Mouse (Mus musculus): ENCODE data around the gene Dennd1c. TPM values are rescaled to one million over a fixed set of nuclear protein-coding genes. Genes with fewer than 3 reads are reported as not detected.

Gene Dennd1c
- polyA plus RNA-seq, 1 experiment from 2014 or later: 6.4 TPM

- Histone ChIP-seq H3K4me1 (replicated peaks; ENCODE audit: control insufficient read depth, insufficient read depth, low read length) (no peaks in the 10 kb centered on the region), H3K9ac (ENCODE audit: low read length) (no peak overlapping the region), H3K4me3 (ENCODE audit: low read depth, low read length) (no peak overlapping the region), H3K9me3 (ENCODE audit: control insufficient read depth, low read length) (no peaks in the 10 kb centered on the region), H3K36me3 (ENCODE audit: control insufficient read depth, insufficient read depth, low read length) (peaks cover 62% of the 10 kb centered on the region), H3K4me2 (ENCODE audit: low read length) (no peak overlapping the region), H3K27me3 (replicated peaks; ENCODE audit: control insufficient read depth, insufficient read depth, low read length) (no peaks in the 10 kb centered on the region), H3K27ac (ENCODE audit: low read depth) (no peak overlapping the region)
- 93% methylated on average over 5 of the region's 5 CpGs for whole genome bisulfite sequencing
- ATAC-seq (replicated peaks; ENCODE audit: low FRiP score, low TSS enrichment, low read depth) (no peak), DNase-seq (ENCODE audit: low spot score) (no peak)
Measured at GRCm38 (mm10) chr17:57020960-57021359, 57.4 kb downstream of the Dennd1c start.

- Histone ChIP-seq H3K4me3 (ENCODE audit: low read depth, low read length) (no peak overlapping the region), H3K27ac (ENCODE audit: low read depth) (no peak overlapping the region), H3K9ac (ENCODE audit: low read length) (no peak overlapping the region), H3K4me1 (replicated peaks; ENCODE audit: control insufficient read depth, insufficient read depth, low read length) (no peaks in the 10 kb centered on the region), H3K9me3 (ENCODE audit: control insufficient read depth, low read length) (no peaks in the 10 kb centered on the region), H3K4me2 (ENCODE audit: low read length) (no peak overlapping the region), H3K36me3 (ENCODE audit: control insufficient read depth, insufficient read depth, low read length) (peaks cover 50% of the 10 kb centered on the region), H3K27me3 (replicated peaks; ENCODE audit: control insufficient read depth, insufficient read depth, low read length) (no peaks in the 10 kb centered on the region)
- DNase-seq (ENCODE audit: low spot score) (no peak), ATAC-seq (replicated peaks; ENCODE audit: low FRiP score, low TSS enrichment, low read depth) (no peak)
- 89% methylated on average over 2 of the region's 2 CpGs for WGBS
Measured at GRCm38 (mm10) chr17:57019693-57020092, 58.6 kb downstream of the Dennd1c start.

Other genes starting within 250 kb of the Dennd1c start
- gene Rfx2, start 247.5 kb downstream of the Dennd1c start, polyA plus RNA-seq (2014; fragmentation: Nextera tagmentation; extraction: Ambion mirVana): 4.5 and 4.9 TPM in 2 replicates
- not detected in 2 replicates for gene Acsbg2, start 204.1 kb downstream of the Dennd1c start, polyA plus RNA-seq (2014; fragmentation: Nextera tagmentation; extraction: Ambion mirVana)
- 0.12 and 0.34 TPM in 2 replicates for gene 1700061G19Rik, start 203.0 kb downstream of the Dennd1c start, polyA plus RNA-seq (2014; fragmentation: Nextera tagmentation; extraction: Ambion mirVana)
- 26.7 and 30.4 TPM in 2 replicates for gene Mllt1, start 143.1 kb downstream of the Dennd1c start, polyA plus RNA-seq (2014; fragmentation: Nextera tagmentation; extraction: Ambion mirVana)
- 0.09 and 0.28 TPM in 2 replicates for gene Acer1, start 96.4 kb downstream of the Dennd1c start, polyA plus RNA-seq (2014; fragmentation: Nextera tagmentation; extraction: Ambion mirVana)
- gene Clpp, start 88.2 kb downstream of the Dennd1c start, polyA plus RNA-seq (2014; fragmentation: Nextera tagmentation; extraction: Ambion mirVana): 186 and 190 TPM in 2 replicates
- gene Alkbh7, start 81.2 kb downstream of the Dennd1c start, polyA plus RNA-seq (2014; fragmentation: Nextera tagmentation; extraction: Ambion mirVana): 48.0 and 49.1 TPM in 2 replicates
- gene Pspn, start 78.5 kb downstream of the Dennd1c start, polyA plus RNA-seq (2014; fragmentation: Nextera tagmentation; extraction: Ambion mirVana): not detected in 2 replicates
- gene Gtf2f1, start 67.2 kb downstream of the Dennd1c start, polyA plus RNA-seq (2014; fragmentation: Nextera tagmentation; extraction: Ambion mirVana): 60.5 and 64.2 TPM in 2 replicates
- gene Gm17949, start 67.0 kb downstream of the Dennd1c start, polyA plus RNA-seq (2014; fragmentation: Nextera tagmentation; extraction: Ambion mirVana): 0.15 and 0.20 TPM in 2 replicates
- 45.9 and 59.1 TPM in 2 replicates for gene Khsrp, start 47.0 kb downstream of the Dennd1c start, polyA plus RNA-seq (2014; fragmentation: Nextera tagmentation; extraction: Ambion mirVana)
- gene Slc25a41, start 36.9 kb downstream of the Dennd1c start, polyA plus RNA-seq (2014; fragmentation: Nextera tagmentation; extraction: Ambion mirVana): not detected in 2 replicates
- gene Crb3, start 19.4 kb downstream of the Dennd1c start, polyA plus RNA-seq (2014; fragmentation: Nextera tagmentation; extraction: Ambion mirVana): 60.3 and 75.4 TPM in 2 replicates
- 11.2 and 12.2 TPM in 2 replicates for gene Slc25a23, start 18.7 kb downstream of the Dennd1c start, polyA plus RNA-seq (2014; fragmentation: Nextera tagmentation; extraction: Ambion mirVana)
- gene Tubb4a, start 9.3 kb upstream of the Dennd1c start, polyA plus RNA-seq (2014; fragmentation: Nextera tagmentation; extraction: Ambion mirVana): 36.4 and 43.1 TPM in 2 replicates
- 10.4 and 10.8 TPM in 2 replicates for gene Tnfsf9, start 26.8 kb upstream of the Dennd1c start, polyA plus RNA-seq (2014; fragmentation: Nextera tagmentation; extraction: Ambion mirVana)
- not detected in 2 replicates for gene Cd70, start 71.3 kb upstream of the Dennd1c start, polyA plus RNA-seq (2014; fragmentation: Nextera tagmentation; extraction: Ambion mirVana)
- 0.19 TPM in 1 of 2 replicates, not detected in the other for gene Tnfsf14, start 115.7 kb upstream of the Dennd1c start, polyA plus RNA-seq (2014; fragmentation: Nextera tagmentation; extraction: Ambion mirVana)
- gene C3, start 149.6 kb upstream of the Dennd1c start, polyA plus RNA-seq (2014; fragmentation: Nextera tagmentation; extraction: Ambion mirVana): 0.66 and 0.70 TPM in 2 replicates
- gene Gpr108, start 169.9 kb upstream of the Dennd1c start, polyA plus RNA-seq (2014; fragmentation: Nextera tagmentation; extraction: Ambion mirVana): 34.1 and 37.1 TPM in 2 replicates
- gene Trip10, start 170.9 kb upstream of the Dennd1c start, polyA plus RNA-seq (2014; fragmentation: Nextera tagmentation; extraction: Ambion mirVana): 40.5 and 41.6 TPM in 2 replicates
- gene Vav1, start 200.6 kb upstream of the Dennd1c start, polyA plus RNA-seq (2014; fragmentation: Nextera tagmentation; extraction: Ambion mirVana): 2.1 and 3.8 TPM in 2 replicates

Data from intestine, embryonic 14.5 days (tissue).